Mouse (Mus musculus) v-Abl transformed pro-B cells (cell line): ENCODE measurements around the gene Dmc1.

Experiments used
- in situ Hi-C, 2 experiments: fragments of 400-800 bp; cut with MboI; formaldehyde crosslinking; loops; one replicate each; pipeline ENCODE4 v1.15.1; 2025; ENCODE audit not compliant: unreplicated experiment in 2 of 2

Dmc1 gene

GRCm38 (mm10) chr15:79604990-79605665, at the start of gene Dmc1:
TSS of gene Dmc1 (minus strand) at chr15:79605109.
- in situ Hi-C loops: loop anchor here in 1 of 2 experiments (5.0 kb wide), 1 partner anchor 378 kb away; the partner anchor contains the start of genes Gm49486 and Pick1

- in situ Hi-C loops: loop anchor here (5.0 to 10.0 kb wide), 3 partner anchors 413 to 427 kb away; partner anchors contain the start of genes Gm49486 (in 2 of the 2) and Pick1 (in 2 of the 2)
Observed at GRCm38 (mm10) chr15:79651481-79651880, 46.6 kb upstream of the Dmc1 start.

DNA sequence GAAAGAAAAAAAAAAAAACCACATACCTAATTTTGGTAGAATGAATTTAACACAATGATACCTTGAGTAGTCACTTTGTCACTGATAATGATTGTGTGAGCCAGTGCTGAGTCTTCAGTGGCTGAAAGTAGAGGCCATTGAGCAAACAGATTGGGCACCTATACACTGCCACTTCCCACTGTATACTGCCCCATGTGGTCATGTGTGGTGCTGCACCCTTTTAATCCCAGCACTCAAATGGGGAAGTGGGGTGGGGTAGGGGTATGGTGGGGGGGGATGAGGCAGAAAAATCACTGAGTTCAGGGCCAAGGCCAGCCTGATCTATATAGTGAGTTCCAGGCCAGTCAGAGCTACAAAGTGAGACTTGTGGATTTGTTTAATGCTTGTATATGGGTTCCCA, 45.7 kb upstream of the Dmc1 start:
- in situ Hi-C loops: loop anchor here (5.0 to 10.0 kb wide), 3 partner anchors 414 to 426 kb away; partner anchors contain the start of genes Gm49486 (in 2 of the 2) and Pick1 (in 2 of the 2)

DNA sequence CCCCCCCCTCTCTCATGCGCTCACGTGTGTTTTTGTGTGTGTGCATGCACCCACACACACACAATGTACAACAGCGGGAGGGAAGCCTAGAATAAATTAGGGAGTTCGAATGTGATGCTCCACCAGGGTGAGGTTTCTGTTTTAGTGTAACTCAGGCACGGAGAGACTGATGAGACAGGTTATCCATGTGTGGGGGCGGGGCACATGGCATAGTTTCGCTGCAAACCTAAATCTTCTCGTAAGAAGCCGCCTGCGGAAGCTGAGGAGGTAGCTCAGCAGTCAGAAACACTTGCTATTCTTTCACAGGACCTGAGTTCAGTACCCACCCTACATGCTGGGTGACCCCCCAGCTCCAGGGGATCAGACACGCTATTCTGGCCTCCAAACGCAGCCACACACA, 43.2 kb upstream of the Dmc1 start:
- in situ Hi-C loops: loop anchor here in 1 of 2 experiments (25.0 kb wide), 1 partner anchor 389 kb away; no protein-coding TSS in a partner anchor

- in situ Hi-C loops: loop anchor here in 1 of 2 experiments (25.0 kb wide), 1 partner anchor 392 kb away; no protein-coding TSS in a partner anchor
Observed at GRCm38 (mm10) chr15:79645483-79645882, 40.6 kb upstream of the Dmc1 start.

DNA sequence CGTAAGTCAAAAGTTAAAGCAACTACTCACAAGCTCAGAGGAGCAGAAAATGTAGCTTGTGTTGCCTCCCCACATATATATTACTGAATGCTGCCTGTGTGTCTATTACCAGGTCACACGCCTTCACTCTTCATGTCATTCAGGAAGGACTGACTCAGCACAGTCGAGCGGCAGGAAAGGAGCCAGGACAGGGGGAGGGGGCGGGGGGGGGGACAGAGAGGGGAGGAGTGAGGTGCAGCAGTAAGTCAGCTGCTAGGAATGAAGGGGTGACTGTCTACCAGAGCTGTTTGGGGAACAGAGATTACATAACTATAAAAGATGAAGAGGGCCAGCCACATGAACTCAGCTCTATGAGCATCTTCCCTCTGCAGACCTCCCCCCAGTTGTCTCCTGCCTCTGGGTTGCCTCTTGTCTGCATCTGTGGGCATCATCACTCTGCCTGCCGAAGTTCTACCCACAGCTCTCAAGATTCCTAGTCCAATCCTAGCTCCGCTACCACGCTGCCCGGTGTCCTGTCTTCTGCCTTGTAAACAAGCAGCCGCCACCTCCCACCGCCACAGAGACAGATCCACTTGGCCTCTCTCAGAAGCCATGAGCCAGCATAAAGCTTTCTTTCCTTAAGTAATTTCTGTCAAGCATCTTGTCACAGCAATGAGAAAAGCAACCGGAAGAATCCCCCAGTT, 36.4 kb upstream of the Dmc1 start:
- in situ Hi-C loops: loop anchor here in 1 of 2 experiments (25.0 kb wide), 1 partner anchor 396 kb away; no protein-coding TSS in a partner anchor

- in situ Hi-C loops: loop anchor here in 1 of 2 experiments (25.0 kb wide), 1 partner anchor 407 kb away; no protein-coding TSS in a partner anchor
Observed at GRCm38 (mm10) chr15:79630471-79630870, 25.6 kb upstream of the Dmc1 start.

- in situ Hi-C loops: loop anchor here in 1 of 2 experiments (10.0 kb wide), 1 partner anchor 115 kb away; the partner anchor contains the start of gene Kcnj4
Observed at GRCm38 (mm10) chr15:79619770-79620414, 15.0 kb upstream of the Dmc1 start.

DNA sequence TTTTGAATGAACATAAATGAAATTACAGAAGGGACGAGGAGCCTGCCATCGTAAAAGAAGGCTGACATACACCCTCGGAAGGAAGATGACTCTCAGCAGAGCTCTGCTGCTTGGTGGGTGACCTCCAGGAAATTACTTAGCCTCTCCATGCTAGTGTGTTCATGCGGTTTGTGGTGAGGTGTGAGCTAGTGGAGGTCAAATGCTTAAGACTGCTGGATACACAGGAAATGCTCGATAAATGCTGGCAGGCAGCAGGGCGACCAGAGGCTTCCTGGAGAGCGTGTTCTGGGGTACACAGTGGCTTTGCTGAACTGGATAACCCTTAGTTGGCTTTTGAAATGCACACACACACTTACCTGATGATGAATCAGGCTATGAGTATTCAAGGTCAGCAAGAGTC, 13.5 kb upstream of the Dmc1 start:
- in situ Hi-C loops: no loop called here

GRCm38 (mm10) chr15:79617135-79617534, 12.2 kb upstream of the Dmc1 start:
- in situ Hi-C loops: no loop called here

DNA sequence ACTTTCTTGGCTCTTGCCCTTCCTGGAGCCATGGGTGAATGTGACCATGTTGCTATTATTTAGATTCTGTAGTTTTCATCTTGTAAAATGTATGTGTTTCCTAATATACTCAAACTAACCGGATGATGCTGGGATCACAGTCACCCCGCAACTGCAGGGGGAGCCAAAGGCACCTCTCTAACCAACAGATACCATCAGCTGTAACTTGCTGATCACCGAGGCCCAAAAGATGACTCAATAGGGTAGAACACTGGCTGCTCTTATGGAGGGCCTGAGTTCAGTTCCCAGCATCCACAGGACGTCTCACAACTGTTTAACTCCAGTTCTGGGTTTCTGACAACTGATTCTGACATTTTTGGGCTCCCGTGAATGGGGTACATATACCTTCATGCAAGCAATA, 11.8 kb upstream of the Dmc1 start:
- in situ Hi-C loops: no loop called here

DNA sequence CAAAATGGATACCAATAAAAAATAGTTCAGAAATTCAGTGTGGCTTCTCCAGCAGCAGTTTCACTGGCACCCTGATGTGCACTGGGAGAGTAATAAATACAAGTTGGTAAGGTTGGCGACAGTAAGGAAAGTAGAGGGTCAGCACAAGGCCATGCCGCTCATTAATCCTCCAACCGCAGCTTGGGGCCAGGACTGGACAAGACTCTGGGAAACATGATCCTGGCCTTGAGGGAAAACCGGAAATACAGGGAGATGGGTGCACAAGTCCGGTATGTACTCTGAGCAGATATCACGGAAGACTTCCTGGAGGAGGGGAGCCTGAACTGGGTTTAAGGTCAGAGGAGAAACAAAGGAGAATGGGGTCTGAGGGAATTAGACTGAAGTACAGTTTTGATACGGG, 10.6 kb upstream of the Dmc1 start:
- in situ Hi-C loops: no loop called here

- in situ Hi-C loops: loop anchor here in 1 of 2 experiments (5.0 kb wide), 1 partner anchor 382 kb away; the partner anchor contains the start of genes Gm49486 and Pick1
Observed at GRCm38 (mm10) chr15:79609226-79609625, 4.3 kb upstream of the Dmc1 start.

- in situ Hi-C loops: loop anchor here in 1 of 2 experiments (5.0 kb wide), 1 partner anchor 381 kb away; the partner anchor contains the start of genes Gm49486 and Pick1
Observed at GRCm38 (mm10) chr15:79608214-79608613, 3.3 kb upstream of the Dmc1 start.

DNA sequence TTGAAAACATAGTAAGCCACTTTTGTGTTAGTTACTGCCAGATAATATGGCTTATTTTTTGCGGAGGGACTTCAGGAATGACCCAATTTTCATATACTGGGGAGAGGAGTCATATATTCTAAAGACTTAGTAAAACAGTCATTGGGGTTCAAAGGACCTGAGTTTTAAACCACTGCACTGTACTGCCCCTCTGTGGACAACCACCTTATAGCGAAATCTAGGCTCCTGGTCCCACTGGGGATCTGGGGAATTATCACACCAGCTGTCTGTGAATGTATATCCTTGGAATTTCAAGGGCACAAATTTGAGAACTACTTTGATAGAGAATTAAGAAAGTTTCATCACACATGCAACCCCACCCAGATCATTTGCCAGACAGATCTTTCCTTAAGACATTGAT, 2.8 kb upstream of the Dmc1 start:
- in situ Hi-C loops: loop anchor here in 1 of 2 experiments (5.0 kb wide), 1 partner anchor 380 kb away; the partner anchor contains the start of genes Gm49486 and Pick1

DNA sequence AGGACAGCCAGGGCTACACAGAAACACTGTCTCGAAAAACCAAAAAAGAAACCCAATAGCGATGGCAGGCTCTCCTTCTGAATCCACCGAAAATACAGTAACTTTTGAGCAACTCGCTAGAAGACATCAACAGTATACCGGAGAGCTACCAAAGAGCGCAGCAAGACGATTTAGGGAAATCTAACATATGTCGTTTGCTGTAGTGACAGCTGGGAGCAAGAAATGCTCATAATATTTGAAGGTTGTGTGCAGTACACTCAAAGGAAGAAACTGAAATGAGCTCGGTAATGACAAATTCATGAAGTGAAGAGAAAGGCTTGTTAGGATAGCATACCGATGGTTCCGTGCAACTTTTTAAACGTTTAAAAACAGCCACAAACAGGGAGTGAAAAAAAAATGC, 1.3 kb upstream of the Dmc1 start:
- in situ Hi-C loops: loop anchor here in 1 of 2 experiments (5.0 kb wide), 1 partner anchor 379 kb away; the partner anchor contains the start of genes Gm49486 and Pick1

GRCm38 (mm10) chr15:79600176-79600575, 4.7 kb downstream of the Dmc1 start:
- in situ Hi-C loops: no loop called here

DNA sequence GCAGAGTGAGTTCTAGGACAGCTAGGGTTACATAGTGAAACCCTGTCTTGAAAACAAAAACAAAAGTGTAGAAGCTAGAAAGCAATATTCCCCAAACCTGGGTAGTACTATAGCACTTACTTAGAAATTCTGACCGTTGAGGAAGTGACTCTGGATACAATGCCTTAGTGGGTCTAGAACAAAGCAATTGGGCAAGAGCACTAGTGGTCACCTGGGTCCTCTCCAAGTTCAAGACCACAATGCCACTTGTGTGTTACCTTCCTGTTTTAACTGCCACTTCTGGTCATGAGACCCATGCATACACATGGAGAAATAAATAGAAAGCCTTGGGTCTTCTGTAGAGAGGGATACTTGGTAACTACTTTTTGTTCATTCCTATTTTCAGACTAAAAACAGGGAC, 6.2 kb downstream of the Dmc1 start:
- in situ Hi-C loops: no loop called here

DNA sequence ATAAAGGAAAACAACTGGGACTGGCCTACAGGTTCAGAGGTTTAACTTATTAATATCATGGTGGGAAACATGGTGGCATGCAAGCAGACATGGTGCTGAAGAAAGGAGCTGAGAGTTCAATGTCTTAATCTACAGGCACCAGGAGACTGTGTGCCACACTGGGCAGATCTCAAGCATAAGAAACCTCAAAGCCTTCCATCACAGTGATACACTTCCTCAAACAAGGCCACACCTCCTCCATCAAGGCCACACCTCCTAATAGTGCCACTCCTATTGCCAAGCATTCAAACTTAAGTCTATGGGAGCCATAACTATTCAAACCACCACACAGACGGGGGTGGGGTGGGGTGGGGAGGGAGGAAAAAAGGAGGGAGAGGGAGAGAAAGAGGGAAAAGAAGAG, 23.3 kb downstream of the Dmc1 start:
- in situ Hi-C loops: no loop called here

- in situ Hi-C loops: no loop called here
Observed at GRCm38 (mm10) chr15:79577671-79578426, 27.1 kb downstream of the Dmc1 start.
